Mouse (Mus musculus) limb, embryonic 14.5 days (tissue): ENCODE data around the gene Mov10. TPM values are rescaled to one million over a fixed set of nuclear protein-coding genes. Genes with fewer than 3 reads are reported as not detected.
"Not testable (repeated sequence)": the region's sequence is repeated elsewhere in the genome, so short reads cannot be mapped to it uniquely, and the experiment has no call there.

Source experiments
- ATAC-seq: fragments of 200-750 bp; cut with Nextera tagmentation; 2 replicates; pipeline ENCODE4 v1.8.0; 2017; ENCODE audit warnings: low read depth, moderate number of reproducible peaks, moderate TSS enrichment; ENCODE audit not compliant: low FRiP score
- DNase-seq: peaks from one replicate; pipeline ENCODE4 v3.0.0-alpha.2; 2015; ENCODE audit warnings: low spot score
- H3K27ac ChIP-seq: fragments of 300-500 bp; sonication (generic); replicated peaks from 2 replicates; pipeline ENCODE4 v1.5.1; 2014; ENCODE audit warnings: low read depth, mild to moderate bottlenecking, low read length, moderate library complexity, mixed read lengths
- H3K27me3 ChIP-seq: fragments of 300-500 bp; sonication (generic); 2 replicates; pipeline ENCODE4 v1.6.1; 2014; ENCODE audit warnings: low read length, mixed read lengths; ENCODE audit not compliant: control insufficient read depth, insufficient read depth
- H3K36me3 ChIP-seq: fragments of 300-500 bp; sonication (generic); 2 replicates; pipeline ENCODE4 v1.6.1; 2014; ENCODE audit warnings: mild to moderate bottlenecking, low read length, moderate library complexity, mixed read lengths; ENCODE audit not compliant: control insufficient read depth, insufficient read depth
- H3K4me1 ChIP-seq: fragments of 300-500 bp; sonication (generic); 2 replicates; pipeline ENCODE4 v1.6.1; 2014; ENCODE audit warnings: antibody characterized with exemption, low read length, mixed read lengths; ENCODE audit not compliant: control insufficient read depth, insufficient read depth
- H3K4me2 ChIP-seq: fragments of 300-500 bp; sonication (generic); replicated peaks from 2 replicates; pipeline ENCODE4 v1.6.1; 2014; ENCODE audit warnings: low read depth, mild to moderate bottlenecking, low read length, moderate library complexity; ENCODE audit not compliant: severe bottlenecking
- H3K4me3 ChIP-seq: fragments of 300-500 bp; sonication (generic); replicated peaks from 2 replicates; pipeline ENCODE4 v1.5.1; 2014; ENCODE audit warnings: low read length
- H3K9ac ChIP-seq: fragments of 300-500 bp; sonication (generic); 2 replicates; pipeline ENCODE4 v1.6.1; 2014; ENCODE audit warnings: mild to moderate bottlenecking, low read depth, low read length, moderate library complexity; ENCODE audit not compliant: severe bottlenecking
- H3K9me3 ChIP-seq: fragments of 300-500 bp; sonication (generic); 2 replicates; pipeline ENCODE4 v1.6.1; 2016; ENCODE audit warnings: low read length; ENCODE audit not compliant: control insufficient read depth
- POLR2A ChIP-seq: fragments of 200-500 bp; IDR thresholded peaks from 2 replicates; pipeline ENCODE4 v1.8.0; 2012; ENCODE audit warnings: inconsistent platforms, mild to moderate bottlenecking, moderate library complexity, borderline replicate concordance; ENCODE audit not compliant: insufficient read depth, insufficient read length; ENCODE audit errors: extremely low read depth
- WGBS: fragments of 180-500 bp; shearing (Covaris S2); extraction: QIAGEN DNeasy Blood & Tissue Kit; methylation state at CpG from one replicate; pipeline ENCODE4 v1.1.7; 2014; 5-methylcytosine and 5-hydroxymethylcytosine counted together
- polyA plus RNA-seq, 2 experiments: library from polyadenylated mRNA; depleted of rRNA in 1 of 2; stranded (reverse) in 1 of 2; unstranded in 1 of 2; fragments of >200 nt; fragmentation: Nextera tagmentation in 1 of 2; extraction: Ambion mirVana in 1 of 2; gene quantifications; 2 replicates each; pipeline versions ENCODE4 v1.2.1 to v1.2.3; 2012 to 2014

Mov10 gene
- polyA plus RNA-seq (2012; rRNA removed) (32.7 and 41.4 TPM in 2 replicates), polyA plus RNA-seq (2014; fragmentation: Nextera tagmentation; extraction: Ambion mirVana) (41.6 and 43.4 TPM in 2 replicates)

- H3K36me3 ChIP-seq: peaks cover 18% of the 10 kb centered on the region; the same call in 1 of the 2 replicates
- peak within 1 kb of the TSS; percentile 96 for H3K9ac ChIP-seq
- peak within 1 kb of the TSS; percentile 57 for H3K4me2 ChIP-seq
- ATAC-seq (peak; percentile 79), DNase-seq (peak; percentile 81)
- H3K27ac ChIP-seq: peak within 1 kb of the TSS; percentile 94
- WGBS: under 1% methylated on average over 28 of the region's 40 CpGs
- no peaks in the 10 kb centered on the region for H3K27me3 ChIP-seq
- peaks cover 20% of the 10 kb centered on the region for H3K4me1 ChIP-seq
- 0 out of 2 replicates have a peak, but pooled peaks have one; percentile 11 for TF ChIP-seq POLR2A
- no peaks in the 10 kb centered on the region for H3K9me3 ChIP-seq
- peak within 1 kb of the TSS; percentile 86 for H3K4me3 ChIP-seq
Observed at GRCm38 (mm10) chr3:104817991-104818748, at the start of gene Mov10. Gene Mov10 (minus strand): TSS chr3:104818563.

GRCm38 (mm10) chr3:104866674-104867073, 48.3 kb upstream of the Mov10 start:
- DNase-seq, H3K27me3 ChIP-seq, H3K9me3 ChIP-seq, H3K27ac ChIP-seq, ATAC-seq, H3K4me3 ChIP-seq, H3K4me2 ChIP-seq, H3K9ac ChIP-seq: not testable (repeated sequence)
- H3K36me3 ChIP-seq: peaks cover 26% of the 10 kb centered on the region
- H3K4me1 ChIP-seq: peaks cover 22% of the 10 kb centered on the region

GRCm38 (mm10) chr3:104865341-104865788, 47.0 kb upstream of the Mov10 start:
- WGBS: 4% methylated on average over 12 of the region's 12 CpGs
- peaks cover 13% of the 10 kb centered on the region for H3K36me3 ChIP-seq
- DNase-seq (peak; percentile 5), ATAC-seq (no peak; the same call in 1 of the 2 replicates)
- H3K9ac ChIP-seq: peak overlapping the region; percentile 92
- no peaks in the 10 kb centered on the region for H3K27me3 ChIP-seq
- peak overlapping the region; percentile 91 for H3K27ac ChIP-seq
- peaks cover 22% of the 10 kb centered on the region for H3K4me1 ChIP-seq
- TF ChIP-seq POLR2A: no peak
- H3K4me3 ChIP-seq: peak overlapping the region; percentile 94
- peak overlapping the region; percentile 76 for H3K4me2 ChIP-seq
- no peaks in the 10 kb centered on the region for H3K9me3 ChIP-seq

GRCm38 (mm10) chr3:104864651-104865340, 46.4 kb upstream of the Mov10 start:
- peak; percentile 95; the same call in 1 of the 2 replicates for TF ChIP-seq POLR2A
- Histone ChIP-seq H3K4me1 (peaks cover 22% of the 10 kb centered on the region), H3K9me3 (no peaks in the 10 kb centered on the region), H3K27me3 (no peaks in the 10 kb centered on the region), H3K27ac (peak overlapping the region; percentile 91), H3K9ac (peak overlapping the region; percentile 92), H3K36me3 (peaks cover 11% of the 10 kb centered on the region), H3K4me2 (peak overlapping the region; percentile 76), H3K4me3 (peak overlapping the region; percentile 94)
- peak; percentile 90 for ATAC-seq
- 1% methylated on average over 47 of the region's 48 CpGs for WGBS
- DNase-seq: peak; percentile 84
